Mouse (Mus musculus): Measurements from ENCODE around the gene Wdr24. TPM values are rescaled to one million over a fixed set of nuclear protein-coding genes. Genes with fewer than 3 reads are reported as not detected.

Wdr24 gene
- polyA plus RNA-seq, 1 experiment, result 36.0 TPM

DNA sequence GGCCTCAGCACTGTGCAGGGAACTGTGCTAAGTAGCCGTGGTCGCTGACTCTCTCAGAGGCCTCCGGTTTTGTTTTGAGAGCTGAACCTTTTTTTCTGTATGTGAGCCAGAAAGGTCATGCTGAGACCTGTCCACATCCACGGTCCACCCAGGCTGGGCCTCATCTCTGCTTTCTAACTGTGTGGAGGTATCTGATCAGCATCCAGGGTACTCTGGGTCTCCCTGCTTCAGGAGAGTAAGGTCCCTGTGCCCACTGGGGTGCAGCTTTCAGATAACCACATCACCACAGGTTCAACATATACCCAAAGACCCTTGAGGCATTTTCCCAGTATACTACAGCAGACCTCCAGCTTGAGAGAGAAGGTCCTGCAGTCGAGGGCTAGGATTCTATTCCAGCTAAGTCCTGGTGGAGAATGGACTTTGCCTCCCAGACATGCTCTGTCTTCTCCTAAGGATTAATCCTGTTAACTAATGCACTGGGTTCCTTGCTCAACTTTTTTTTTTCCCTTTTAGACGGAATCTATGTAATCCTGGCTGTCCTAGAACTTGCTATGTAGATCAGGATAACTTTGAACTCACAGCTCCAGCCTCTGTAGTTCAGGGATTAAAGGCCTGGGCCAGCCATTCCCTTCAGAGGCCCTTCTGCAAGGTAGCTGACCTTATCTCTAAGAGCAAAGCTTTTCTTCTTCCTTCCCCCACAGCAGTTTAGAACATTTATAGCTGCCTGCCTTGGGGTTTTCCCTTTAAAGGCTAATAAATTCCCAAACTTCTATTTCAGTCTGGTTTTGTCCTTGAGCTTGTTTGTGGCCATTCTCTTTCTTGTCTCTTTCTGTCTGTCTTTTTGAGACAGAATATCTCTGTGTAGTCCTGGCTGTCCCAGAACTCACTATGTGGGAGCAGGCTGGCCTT, 38.5 kb downstream of the Wdr24 start:
- Histone ChIP-seq H3K4me1 (ENCODE audit: control insufficient read depth, insufficient read depth, low read length) (peaks cover 9% of the 10 kb centered on the region), H3K4me3 (ENCODE audit: control insufficient read depth, low read depth, low read length) (peak overlapping the region; percentile 97), H3K27me3 (ENCODE audit: control insufficient read depth, insufficient read depth, low read length) (no peaks in the 10 kb centered on the region), H3K36me3 (ENCODE audit: control insufficient read depth, insufficient read depth, low read length) (no peaks in the 10 kb centered on the region), H3K27ac (ENCODE audit: control insufficient read depth, insufficient read depth, low read depth, low read length) (peak overlapping the region; percentile 94)
- TF ChIP-seq CTCF (IDR thresholded peaks at IDR 0.05; ENCODE audit: control insufficient read depth, insufficient read depth, insufficient replicate concordance, low read depth, low read length), result no peak
- no peak for TF ChIP-seq POLR2A (IDR thresholded peaks at IDR 0.05; ENCODE audit: control insufficient read depth, low read depth, low read length)

DNA sequence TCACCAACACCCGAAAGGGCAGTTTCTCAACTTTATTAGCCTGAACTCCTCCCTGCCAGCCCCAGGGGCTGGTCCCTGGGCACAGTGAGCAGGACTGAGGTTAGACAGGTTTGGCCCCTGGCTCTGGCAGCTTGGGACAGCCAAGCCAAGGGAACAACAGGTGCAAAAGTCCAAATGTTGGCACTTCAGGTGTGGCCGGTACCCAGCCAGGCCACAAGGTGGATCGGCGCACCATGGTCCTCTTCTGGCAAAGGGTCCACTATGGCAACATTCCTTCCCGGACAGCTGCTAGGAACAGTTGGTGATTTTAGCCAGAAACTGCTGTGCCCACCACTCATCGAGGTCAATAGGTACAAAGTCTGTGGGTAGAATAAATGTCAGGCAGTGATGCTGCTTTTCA, 40.3 kb downstream of the Wdr24 start:
- no peaks in the 10 kb centered on the region for H3K36me3 ChIP-seq (ENCODE audit: control insufficient read depth, insufficient read depth, low read length)
- TF ChIP-seq POLR2A (IDR thresholded peaks at IDR 0.05; ENCODE audit: control insufficient read depth, low read depth, low read length), result no peak
- no peak for TF ChIP-seq CTCF (IDR thresholded peaks at IDR 0.05; ENCODE audit: control insufficient read depth, insufficient read depth, insufficient replicate concordance, low read depth, low read length)
- H3K27ac ChIP-seq (ENCODE audit: control insufficient read depth, insufficient read depth, low read depth, low read length), result no peak overlapping the region
- peaks cover 13% of the 10 kb centered on the region for H3K4me1 ChIP-seq (ENCODE audit: control insufficient read depth, insufficient read depth, low read length)
- no peak overlapping the region for H3K4me3 ChIP-seq (ENCODE audit: control insufficient read depth, low read depth, low read length)
- H3K27me3 ChIP-seq (ENCODE audit: control insufficient read depth, insufficient read depth, low read length), result no peaks in the 10 kb centered on the region

DNA sequence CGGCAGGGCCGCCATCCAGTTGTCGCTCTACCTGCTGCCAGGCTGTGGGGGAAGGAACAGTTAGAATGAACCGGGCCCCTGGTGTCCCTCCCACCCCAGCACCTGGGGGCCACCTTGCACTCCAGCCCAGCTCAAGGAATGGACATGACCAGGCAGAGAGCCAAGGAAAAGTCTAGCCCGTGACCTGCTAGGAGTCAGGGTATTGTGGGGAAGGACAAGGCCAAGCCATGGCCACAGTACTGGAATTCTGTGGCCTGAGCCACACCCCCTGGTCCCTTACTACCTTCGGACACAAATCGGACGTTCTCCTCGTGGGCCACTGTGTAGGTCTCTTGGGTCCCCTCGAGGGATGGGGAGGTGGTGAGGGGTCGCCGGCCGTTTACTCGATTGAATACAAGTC, 40.9 kb downstream of the Wdr24 start:
- TF ChIP-seq CTCF (IDR thresholded peaks at IDR 0.05; ENCODE audit: control insufficient read depth, insufficient read depth, insufficient replicate concordance, low read depth, low read length), result no peak
- no peak for TF ChIP-seq POLR2A (IDR thresholded peaks at IDR 0.05; ENCODE audit: control insufficient read depth, low read depth, low read length)
- H3K27ac ChIP-seq (ENCODE audit: control insufficient read depth, insufficient read depth, low read depth, low read length), result no peak overlapping the region
- H3K4me3 ChIP-seq (ENCODE audit: control insufficient read depth, low read depth, low read length), result no peak overlapping the region
- no peaks in the 10 kb centered on the region for H3K36me3 ChIP-seq (ENCODE audit: control insufficient read depth, insufficient read depth, low read length)
- no peaks in the 10 kb centered on the region for H3K27me3 ChIP-seq (ENCODE audit: control insufficient read depth, insufficient read depth, low read length)
- H3K4me1 ChIP-seq (ENCODE audit: control insufficient read depth, insufficient read depth, low read length), result peaks cover 13% of the 10 kb centered on the region

DNA sequence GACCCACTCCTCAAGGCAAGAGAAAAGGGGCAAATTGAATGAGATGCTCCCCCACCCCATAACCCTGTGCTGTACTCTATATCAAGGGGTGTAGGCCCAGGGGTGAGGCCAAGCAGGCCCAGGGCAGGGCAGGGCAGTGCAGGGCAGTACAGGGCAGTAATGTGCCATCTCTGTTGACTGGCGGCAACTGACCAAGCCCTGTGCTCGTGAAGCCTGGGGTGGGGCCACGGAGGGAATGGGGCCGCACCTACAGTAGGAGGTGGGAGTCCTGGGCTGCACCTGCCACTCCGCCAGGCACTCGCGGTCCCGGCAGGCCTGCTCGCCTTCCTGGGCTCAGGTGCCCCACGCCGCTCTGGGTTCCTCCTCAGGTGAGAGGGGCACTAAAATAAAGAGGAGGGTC, 41.9 kb downstream of the Wdr24 start:
- Histone ChIP-seq H3K27ac (ENCODE audit: control insufficient read depth, insufficient read depth, low read depth, low read length) (no peak overlapping the region), H3K36me3 (ENCODE audit: control insufficient read depth, insufficient read depth, low read length) (no peaks in the 10 kb centered on the region), H3K4me1 (ENCODE audit: control insufficient read depth, insufficient read depth, low read length) (peaks cover 13% of the 10 kb centered on the region), H3K27me3 (ENCODE audit: control insufficient read depth, insufficient read depth, low read length) (no peaks in the 10 kb centered on the region), H3K4me3 (ENCODE audit: control insufficient read depth, low read depth, low read length) (no peak overlapping the region)
- TF ChIP-seq CTCF (IDR thresholded peaks at IDR 0.05; ENCODE audit: control insufficient read depth, insufficient read depth, insufficient replicate concordance, low read depth, low read length) (no peak), POLR2A (IDR thresholded peaks at IDR 0.05; ENCODE audit: control insufficient read depth, low read depth, low read length) (no peak)

GRCm38 (mm10) chr17:25866172-25866571, 42.7 kb downstream of the Wdr24 start:
- no peak for TF ChIP-seq CTCF (IDR thresholded peaks at IDR 0.05; ENCODE audit: control insufficient read depth, insufficient read depth, insufficient replicate concordance, low read depth, low read length)
- TF ChIP-seq POLR2A (IDR thresholded peaks at IDR 0.05; ENCODE audit: control insufficient read depth, low read depth, low read length), result no peak
- no peak overlapping the region for H3K4me3 ChIP-seq (ENCODE audit: control insufficient read depth, low read depth, low read length)
- no peaks in the 10 kb centered on the region for H3K27me3 ChIP-seq (ENCODE audit: control insufficient read depth, insufficient read depth, low read length)
- H3K4me1 ChIP-seq (ENCODE audit: control insufficient read depth, insufficient read depth, low read length), result peaks cover 7% of the 10 kb centered on the region
- H3K27ac ChIP-seq (ENCODE audit: control insufficient read depth, insufficient read depth, low read depth, low read length), result 0 out of 2 replicates have a peak overlapping the region, but pooled peaks have one; percentile 18
- H3K36me3 ChIP-seq (ENCODE audit: control insufficient read depth, insufficient read depth, low read length), result no peaks in the 10 kb centered on the region

DNA sequence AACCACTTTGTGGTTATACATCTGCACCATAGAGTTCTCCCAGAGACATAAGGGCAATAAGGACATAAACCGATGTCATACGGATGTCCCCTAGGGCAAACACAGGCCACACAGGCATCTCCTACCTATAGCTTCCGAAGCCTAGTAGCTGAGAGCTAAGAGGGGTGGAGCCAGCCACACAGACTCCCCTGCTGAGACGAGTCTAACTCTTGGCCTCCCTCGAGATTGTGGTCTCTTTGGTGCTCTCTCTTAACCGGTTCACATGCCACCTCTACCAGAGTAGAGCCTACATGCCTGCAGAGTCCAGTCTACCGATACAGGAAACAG, 44.0 kb downstream of the Wdr24 start:
- Histone ChIP-seq H3K27ac (ENCODE audit: control insufficient read depth, insufficient read depth, low read depth, low read length) (peak overlapping the region; percentile 73), H3K36me3 (ENCODE audit: control insufficient read depth, insufficient read depth, low read length) (no peaks in the 10 kb centered on the region), H3K27me3 (ENCODE audit: control insufficient read depth, insufficient read depth, low read length) (no peaks in the 10 kb centered on the region), H3K4me1 (ENCODE audit: control insufficient read depth, insufficient read depth, low read length) (peaks cover 6% of the 10 kb centered on the region), H3K4me3 (ENCODE audit: control insufficient read depth, low read depth, low read length) (peak overlapping the region; percentile 80)
- TF ChIP-seq CTCF (IDR thresholded peaks at IDR 0.05; ENCODE audit: control insufficient read depth, insufficient read depth, insufficient replicate concordance, low read depth, low read length) (no peak), POLR2A (IDR thresholded peaks at IDR 0.05; ENCODE audit: control insufficient read depth, low read depth, low read length) (no peak)

DNA sequence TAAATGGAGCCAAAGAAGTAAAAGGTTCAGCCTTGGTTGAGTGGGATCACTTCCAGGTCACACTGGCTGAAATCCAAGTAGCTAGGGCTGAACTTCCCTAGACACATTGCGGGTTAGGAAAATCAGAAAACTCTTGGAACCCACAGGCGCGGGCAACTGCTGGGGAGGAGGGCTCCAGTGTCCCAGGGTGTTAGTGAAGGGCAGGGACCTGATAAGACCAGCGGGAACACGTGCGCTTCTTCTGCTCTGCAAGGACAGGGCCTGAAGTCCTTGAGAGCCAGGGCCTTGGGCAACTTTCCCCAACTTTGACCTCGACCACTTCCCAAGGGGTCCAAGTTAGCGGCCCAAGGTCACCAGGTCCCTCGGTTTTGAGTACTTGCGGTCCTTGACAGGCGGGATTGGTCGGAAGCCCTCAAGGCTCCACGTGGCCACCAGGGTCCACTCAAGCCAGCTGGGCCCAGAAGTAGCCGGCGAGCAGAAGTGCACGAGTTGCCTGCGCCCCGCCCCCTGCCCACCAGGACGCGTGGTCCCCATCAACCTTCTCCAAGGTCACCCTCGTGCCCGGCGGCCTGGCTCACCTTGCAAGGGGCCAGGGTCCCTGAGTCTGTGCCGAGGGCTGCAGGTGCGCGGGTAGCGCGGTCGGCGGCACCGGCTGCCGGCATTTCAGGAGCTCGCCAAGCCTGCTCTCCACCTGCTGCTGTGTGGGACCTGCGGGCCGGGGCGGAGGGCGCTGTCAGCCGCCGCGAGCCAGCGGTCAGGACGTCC, 44.6 kb downstream of the Wdr24 start:
- no peak for TF ChIP-seq CTCF (IDR thresholded peaks at IDR 0.05; ENCODE audit: control insufficient read depth, insufficient read depth, insufficient replicate concordance, low read depth, low read length)
- TF ChIP-seq POLR2A (IDR thresholded peaks at IDR 0.05; ENCODE audit: control insufficient read depth, low read depth, low read length), result no peak
- peaks cover 9% of the 10 kb centered on the region for H3K4me1 ChIP-seq (ENCODE audit: control insufficient read depth, insufficient read depth, low read length)
- no peaks in the 10 kb centered on the region for H3K27me3 ChIP-seq (ENCODE audit: control insufficient read depth, insufficient read depth, low read length)
- no peaks in the 10 kb centered on the region for H3K36me3 ChIP-seq (ENCODE audit: control insufficient read depth, insufficient read depth, low read length)
- H3K27ac ChIP-seq (ENCODE audit: control insufficient read depth, insufficient read depth, low read depth, low read length), result peak overlapping the region; percentile 73
- peak overlapping the region; percentile 80 for H3K4me3 ChIP-seq (ENCODE audit: control insufficient read depth, low read depth, low read length)

All from testis, adult 2 months (tissue).